Mouse (Mus musculus): ENCODE results near the gene Sema4g. TPM values are rescaled to one million over a fixed set of nuclear protein-coding genes. Genes with fewer than 3 reads are reported as not detected.

Gene Sema4g
- polyA plus RNA-seq, 1 experiment from 2014 or later = 4.8 TPM

GRCm38 (mm10) chr19:44987851-44988250, 1.1 kb upstream of the Sema4g start:
- no peak for DNase-seq (ENCODE audit: low spot score)
- WGBS = 65% methylated on average over 6 of the region's 6 CpGs
- H3K9me3 ChIP-seq = no peaks in the 10 kb centered on the region
- H3K27ac ChIP-seq (replicated peaks) = no peak overlapping the region
- H3K27me3 ChIP-seq (replicated peaks; ENCODE audit: low read depth, poor library complexity, severe bottlenecking) = 0 out of 2 replicates have a peak, but pooled peaks cover 18% of the 10 kb centered on the region
- H3K36me3 ChIP-seq (replicated peaks) = peaks cover 16% of the 10 kb centered on the region
- H3K4me1 ChIP-seq = peaks cover 55% of the 10 kb centered on the region
- no peak overlapping the region for H3K4me3 ChIP-seq

DNA sequence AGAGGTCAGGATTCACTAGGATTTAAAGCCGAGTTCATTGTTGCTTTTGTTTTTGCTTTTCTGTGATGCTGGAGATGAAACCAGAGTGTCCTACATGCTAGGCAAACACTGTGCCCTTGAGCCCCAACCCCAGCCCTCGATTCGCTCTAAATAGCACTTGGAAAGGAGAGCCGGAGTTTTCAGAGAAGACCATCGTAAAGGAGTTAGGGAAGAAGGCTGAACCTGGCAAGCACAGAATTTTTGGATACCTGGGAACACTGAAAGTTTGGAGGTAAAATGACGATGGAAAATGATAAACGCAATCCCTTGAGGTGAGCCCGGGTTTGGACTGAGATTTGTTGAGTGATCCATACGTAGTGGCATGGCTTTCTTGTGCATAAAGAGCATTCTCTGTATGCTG, 580 bp upstream of the Sema4g start:
- WGBS = 29% methylated on average over 9 of the region's 9 CpGs
- peaks cover 16% of the 10 kb centered on the region; the same call in 1 of the 2 replicates for H3K36me3 ChIP-seq (replicated peaks)
- peaks cover 55% of the 10 kb centered on the region for H3K4me1 ChIP-seq
- 0 out of 2 replicates have a peak, but pooled peaks cover 18% of the 10 kb centered on the region for H3K27me3 ChIP-seq (replicated peaks; ENCODE audit: low read depth, poor library complexity, severe bottlenecking)
- peak overlapping the region; percentile 87 for H3K4me3 ChIP-seq
- no peak for DNase-seq (ENCODE audit: low spot score)
- H3K27ac ChIP-seq (replicated peaks) = no peak overlapping the region; the same call in 1 of the 2 replicates
- H3K9me3 ChIP-seq = no peaks in the 10 kb centered on the region

DNA sequence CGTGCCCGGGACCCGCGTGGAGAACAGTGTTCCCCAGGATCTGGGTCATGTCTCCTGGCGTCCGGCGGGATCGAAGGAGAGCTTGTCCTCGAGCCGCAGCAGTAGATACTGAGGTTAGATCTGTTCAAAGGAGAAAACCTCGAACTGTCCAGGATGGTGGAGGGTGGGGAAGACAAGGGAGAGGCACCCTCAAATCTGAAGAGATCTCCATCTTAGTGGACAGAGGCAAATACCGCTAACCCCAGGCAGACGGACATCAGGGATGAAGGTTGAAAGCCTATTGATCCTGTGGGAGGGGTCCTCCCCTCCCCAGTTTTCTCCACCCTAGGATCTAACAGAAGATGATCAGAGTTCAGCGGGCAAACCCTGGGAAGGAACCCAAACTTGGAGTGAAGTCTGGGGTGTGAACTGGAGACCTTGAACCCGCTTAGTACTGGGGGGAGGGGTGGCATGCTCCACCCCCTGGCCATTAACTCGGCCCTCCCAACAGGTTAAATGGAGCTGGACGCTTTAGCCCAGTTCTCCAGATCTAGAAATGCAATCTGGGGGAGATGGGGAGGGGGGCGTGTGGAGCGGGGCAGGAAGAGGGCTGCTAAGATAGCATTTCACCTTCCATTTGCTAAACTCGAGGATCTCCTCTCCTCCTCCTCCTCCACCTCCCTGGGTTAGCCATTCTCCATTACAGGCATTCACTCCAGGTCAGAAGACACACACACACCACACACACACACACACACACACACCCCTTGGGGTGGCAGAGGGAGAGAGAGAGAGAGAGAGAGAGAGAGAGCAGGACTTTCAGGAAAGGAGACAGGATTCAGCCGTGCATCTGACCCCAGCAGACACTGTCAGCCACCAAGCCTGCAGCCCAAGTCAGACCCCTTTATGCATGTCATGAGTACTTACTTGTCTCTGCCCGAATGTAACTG, 930 bp downstream of the Sema4g start:
- WGBS = 6% methylated on average over 22 of the region's 22 CpGs
- peak overlapping the region; percentile 89 for H3K27ac ChIP-seq (replicated peaks)
- DNase-seq (ENCODE audit: low spot score) = no peak

GRCm38 (mm10) chr19:44991031-44991430, 2.1 kb downstream of the Sema4g start:
- Histone ChIP-seq H3K9me3 (no peaks in the 10 kb centered on the region), H3K4me3 (peak overlapping the region; percentile 87; the same call in 1 of the 2 replicates), H3K27me3 (replicated peaks; ENCODE audit: low read depth, poor library complexity, severe bottlenecking) (0 out of 2 replicates have a peak, but pooled peaks cover 18% of the 10 kb centered on the region), H3K4me1 (peaks cover 55% of the 10 kb centered on the region), H3K36me3 (replicated peaks) (peaks cover 13% of the 10 kb centered on the region; the same call in 1 of the 2 replicates), H3K27ac (replicated peaks) (no peak overlapping the region)
- no peak for DNase-seq (ENCODE audit: low spot score)
- WGBS = 78% methylated on average over 8 of the region's 8 CpGs

More for the DNA sequence above, 930 bp downstream of the Sema4g start:
- peaks cover 55% of the 10 kb centered on the region for H3K4me1 ChIP-seq
- H3K4me3 ChIP-seq = peak overlapping the region; percentile 87
- H3K27me3 ChIP-seq (replicated peaks; ENCODE audit: low read depth, poor library complexity, severe bottlenecking) = 0 out of 2 replicates have a peak, but pooled peaks cover 18% of the 10 kb centered on the region
- H3K9me3 ChIP-seq = no peaks in the 10 kb centered on the region
- H3K36me3 ChIP-seq (replicated peaks) = peaks cover 11% of the 10 kb centered on the region; the same call in 1 of the 2 replicates

GRCm38 (mm10) chr19:44992246-44992645, 3.3 kb downstream of the Sema4g start:
- DNase-seq (ENCODE audit: low spot score) = no peak
- Histone ChIP-seq H3K36me3 (replicated peaks) (peaks cover 23% of the 10 kb centered on the region), H3K4me3 (peak overlapping the region; percentile 17), H3K27me3 (replicated peaks; ENCODE audit: low read depth, poor library complexity, severe bottlenecking) (0 out of 2 replicates have a peak, but pooled peaks cover 11% of the 10 kb centered on the region), H3K4me1 (peaks cover 56% of the 10 kb centered on the region), H3K9me3 (no peaks in the 10 kb centered on the region), H3K27ac (replicated peaks) (peak overlapping the region; percentile 44)
- WGBS = 36% methylated on average over 7 of the region's 7 CpGs

DNA sequence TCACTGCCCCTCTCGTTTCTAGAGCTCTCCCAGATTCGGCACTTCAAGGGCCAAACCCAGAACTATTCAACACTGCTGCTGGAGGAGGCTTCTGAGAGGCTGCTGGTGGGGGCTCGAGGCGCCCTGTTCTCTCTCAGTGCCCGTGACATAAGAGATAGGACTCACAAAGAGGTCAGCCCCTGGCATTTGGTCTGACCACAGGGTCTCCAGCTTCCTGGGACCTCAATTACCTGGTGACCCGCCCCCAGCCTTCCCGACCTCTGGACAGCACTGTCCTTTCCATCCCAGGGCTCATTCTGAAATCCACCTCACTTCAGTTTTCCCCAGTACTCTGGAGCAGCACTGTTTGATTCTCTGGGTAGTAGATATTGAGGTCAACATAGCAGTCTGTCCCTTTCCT, 3.8 kb downstream of the Sema4g start:
- Histone ChIP-seq H3K36me3 (replicated peaks) (peaks cover 28% of the 10 kb centered on the region), H3K27ac (replicated peaks) (peak overlapping the region; percentile 44; the same call in 1 of the 2 replicates), H3K4me3 (peak overlapping the region; percentile 17), H3K9me3 (no peaks in the 10 kb centered on the region), H3K4me1 (peaks cover 57% of the 10 kb centered on the region), H3K27me3 (replicated peaks; ENCODE audit: low read depth, poor library complexity, severe bottlenecking) (0 out of 2 replicates have a peak, but pooled peaks cover 11% of the 10 kb centered on the region)
- no peak for DNase-seq (ENCODE audit: low spot score)
- WGBS = 55% methylated on average over 7 of the region's 7 CpGs

DNA sequence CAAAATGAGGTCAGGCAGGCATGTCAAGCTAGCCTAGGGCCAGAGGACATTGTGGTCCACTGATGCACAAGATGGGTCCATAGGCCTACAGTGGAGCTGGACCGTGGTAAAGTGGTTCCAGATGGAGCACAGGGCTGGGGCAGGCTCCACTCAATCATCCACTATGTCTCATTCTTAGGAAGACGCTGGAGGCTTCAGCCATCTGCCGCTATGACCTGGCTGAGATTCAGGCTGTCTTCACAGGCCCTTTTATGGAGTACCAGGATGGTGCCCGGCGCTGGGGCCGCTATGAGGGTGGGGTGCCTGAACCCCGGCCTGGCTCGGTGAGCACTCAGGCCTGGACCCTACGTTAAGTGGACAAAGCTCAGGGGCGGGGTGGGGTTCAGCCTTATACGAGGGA, 8.9 kb downstream of the Sema4g start:
- Histone ChIP-seq H3K36me3 (replicated peaks) (peaks cover 71% of the 10 kb centered on the region), H3K27ac (replicated peaks) (no peak overlapping the region), H3K4me1 (peaks cover 14% of the 10 kb centered on the region), H3K27me3 (replicated peaks; ENCODE audit: low read depth, poor library complexity, severe bottlenecking) (no peaks in the 10 kb centered on the region), H3K9me3 (no peaks in the 10 kb centered on the region), H3K4me3 (no peak overlapping the region)
- DNase-seq (ENCODE audit: low spot score) = peak; percentile 29
- 73% methylated on average over 11 of the region's 11 CpGs for WGBS

- Histone ChIP-seq H3K4me1 (peaks cover 13% of the 10 kb centered on the region), H3K9me3 (no peaks in the 10 kb centered on the region), H3K27me3 (replicated peaks; ENCODE audit: low read depth, poor library complexity, severe bottlenecking) (no peaks in the 10 kb centered on the region), H3K36me3 (replicated peaks) (peaks cover 85% of the 10 kb centered on the region), H3K27ac (replicated peaks) (no peak overlapping the region), H3K4me3 (no peak overlapping the region)
- 87% methylated on average over 8 of the region's 8 CpGs for WGBS
- DNase-seq (ENCODE audit: low spot score) = no peak
Measured at GRCm38 (mm10) chr19:44999647-45000046, 10.7 kb downstream of the Sema4g start.

DNA sequence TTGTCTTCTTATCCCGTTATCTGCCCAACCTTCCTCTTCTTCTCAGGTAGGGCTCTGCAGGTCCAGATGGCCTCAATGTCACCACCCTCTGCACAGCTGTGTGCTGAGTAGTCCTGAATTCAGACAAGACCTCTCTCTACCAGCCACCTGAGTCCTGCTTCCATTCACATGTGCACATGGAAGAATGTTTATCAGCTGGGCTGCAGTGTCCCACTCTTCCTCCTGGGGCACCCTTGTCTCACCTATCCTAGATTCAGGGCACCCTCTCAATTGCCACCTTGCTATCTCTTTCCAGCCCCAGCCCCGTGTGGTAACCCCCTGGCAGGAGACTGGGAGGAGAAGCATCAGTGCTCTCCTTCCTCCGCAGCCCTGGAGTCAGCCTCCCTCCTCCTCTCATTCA, 13.4 kb downstream of the Sema4g start:
- H3K36me3 ChIP-seq (replicated peaks) = peaks cover 78% of the 10 kb centered on the region
- H3K4me1 ChIP-seq = peaks cover 29% of the 10 kb centered on the region
- 69% methylated on average over 3 of the region's 3 CpGs for whole genome bisulfite sequencing
- no peak overlapping the region for H3K4me3 ChIP-seq
- no peak for DNase-seq (ENCODE audit: low spot score)
- H3K9me3 ChIP-seq = no peaks in the 10 kb centered on the region
- no peak overlapping the region for H3K27ac ChIP-seq (replicated peaks)
- no peaks in the 10 kb centered on the region for H3K27me3 ChIP-seq (replicated peaks; ENCODE audit: low read depth, poor library complexity, severe bottlenecking)

DNA sequence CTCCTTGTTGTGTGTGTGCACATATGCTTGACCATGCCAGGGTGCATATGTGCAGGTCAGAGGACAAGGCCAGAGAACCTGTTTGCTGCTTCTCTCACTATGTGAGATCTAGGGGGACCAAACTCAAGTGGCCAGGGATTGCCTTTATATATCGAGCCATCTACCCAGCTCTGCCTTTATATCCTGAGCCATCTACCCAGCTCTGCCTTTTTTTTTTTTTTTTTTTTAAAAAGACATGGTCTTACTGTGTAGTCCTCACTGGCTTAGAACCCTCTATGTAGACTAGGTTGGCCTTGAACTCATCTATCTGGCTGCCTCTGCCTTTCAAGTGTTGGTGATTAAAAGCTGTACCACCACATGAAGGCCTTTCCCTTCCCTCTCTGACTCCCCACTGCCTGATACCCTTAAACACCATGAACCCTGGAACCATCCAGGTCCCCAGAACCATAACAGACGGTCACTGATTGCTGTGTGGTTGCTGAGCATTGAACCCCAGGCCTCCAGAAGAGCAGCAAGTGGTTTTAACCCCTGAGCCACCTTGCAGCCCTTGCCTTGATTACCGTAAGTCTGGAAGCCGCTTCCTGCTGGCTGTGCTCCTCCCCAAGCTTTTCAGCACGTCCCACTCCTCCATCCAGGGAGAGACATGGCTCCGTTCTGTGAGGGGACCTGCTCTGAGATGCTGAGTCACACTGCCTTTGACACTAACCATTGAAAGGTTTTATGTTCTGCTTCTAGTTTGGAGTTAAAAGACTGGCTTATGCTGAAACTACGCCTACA, 15.0 kb downstream of the Sema4g start:
- Histone ChIP-seq H3K36me3 (replicated peaks) (peaks cover 78% of the 10 kb centered on the region), H3K27ac (replicated peaks) (no peak overlapping the region), H3K4me1 (peaks cover 25% of the 10 kb centered on the region), H3K9me3 (no peaks in the 10 kb centered on the region), H3K27me3 (replicated peaks; ENCODE audit: low read depth, poor library complexity, severe bottlenecking) (no peaks in the 10 kb centered on the region), H3K4me3 (no peak overlapping the region)
- 90% methylated on average over 7 of the region's 7 CpGs for WGBS
- DNase-seq (ENCODE audit: low spot score) = no peak

GRCm38 (mm10) chr19:45005444-45005843, 16.5 kb downstream of the Sema4g start, which contains the start of gene Twnk:
Twnk (plus strand) TSS chr19:45005663.
- 11% methylated on average over 16 of the region's 16 CpGs for WGBS
- Histone ChIP-seq H3K4me1 (peaks cover 28% of the 10 kb centered on the region), H3K27me3 (replicated peaks; ENCODE audit: low read depth, poor library complexity, severe bottlenecking) (no peaks in the 10 kb centered on the region), H3K36me3 (replicated peaks) (peaks cover 77% of the 10 kb centered on the region), H3K9me3 (no peaks in the 10 kb centered on the region), H3K4me3 (peak within 1 kb of the TSS; percentile 97), H3K27ac (replicated peaks) (peak within 1 kb of the TSS; percentile 90)
- peak; percentile 50 for DNase-seq (ENCODE audit: low spot score)

Data from embryonic facial prominence, embryonic 10.5 days (tissue).